Mouse (Mus musculus) retina, postnatal 7 days (tissue): ENCODE results near the gene Rhof.
"Not testable (repeated sequence)": the region's sequence is repeated elsewhere in the genome, so short reads cannot be mapped to it uniquely, and the experiment has no call there.

Source experiments
- DNase-seq: peaks from one replicate; pipeline ENCODE4 v3.0.0-alpha.2; 2012; ENCODE audit warnings: low read depth, low spot score

Gene Rhof

DNA sequence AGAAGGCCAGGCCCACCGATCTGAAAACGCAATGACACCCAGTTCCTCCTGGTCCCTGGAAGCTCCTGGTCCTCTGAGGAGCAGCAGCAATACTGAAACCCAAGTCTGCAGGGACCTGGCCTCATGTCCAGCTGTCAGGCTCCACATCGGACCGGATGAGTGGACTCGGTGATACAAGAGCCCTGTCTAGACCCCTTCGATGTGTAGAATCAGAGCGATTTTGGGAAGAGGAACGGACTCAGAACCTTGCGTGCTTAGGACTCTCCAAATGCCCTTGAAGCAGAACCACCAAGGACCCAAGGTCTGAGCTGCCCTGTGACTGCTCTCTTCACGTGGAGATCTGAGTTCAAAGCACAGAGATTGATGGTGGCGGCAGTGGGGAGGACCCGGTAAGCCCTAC, 64.4 kb downstream of the Rhof start, which contains the start of gene Tmem120b:
TSS of gene Tmem120b (plus strand) at position 301 of the 400 bp plus-strand sequence.
- no peak for DNase-seq

DNA sequence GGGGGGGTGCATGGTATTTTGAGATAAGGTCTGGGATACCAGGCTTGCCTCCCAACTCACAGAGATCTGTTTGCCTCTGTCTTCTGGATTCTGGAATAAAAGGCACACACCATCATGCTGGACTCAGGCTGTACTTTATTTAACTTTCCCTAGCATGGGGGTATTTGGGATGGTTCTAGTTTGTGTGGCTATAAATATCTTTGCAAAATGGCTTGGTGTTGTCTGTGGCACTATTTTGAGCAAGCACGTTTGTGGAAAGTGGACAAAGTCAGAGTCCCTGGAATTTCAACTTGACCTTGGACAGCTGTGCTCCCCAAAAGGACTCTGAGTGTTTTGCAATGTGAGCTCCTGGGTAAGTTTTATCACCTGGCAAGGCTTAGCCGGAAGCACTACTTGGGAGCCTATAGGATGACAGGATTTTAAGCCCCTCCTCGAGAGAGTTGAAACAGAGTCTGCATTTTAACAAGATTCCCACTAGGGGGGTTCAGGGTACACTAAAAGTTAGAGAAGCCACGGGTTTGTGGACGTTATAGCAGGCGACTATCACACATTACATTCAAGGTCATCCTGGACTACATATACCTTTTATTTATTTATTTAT, 65.0 kb downstream of the Rhof start:
- DNase-seq = no peak

DNA sequence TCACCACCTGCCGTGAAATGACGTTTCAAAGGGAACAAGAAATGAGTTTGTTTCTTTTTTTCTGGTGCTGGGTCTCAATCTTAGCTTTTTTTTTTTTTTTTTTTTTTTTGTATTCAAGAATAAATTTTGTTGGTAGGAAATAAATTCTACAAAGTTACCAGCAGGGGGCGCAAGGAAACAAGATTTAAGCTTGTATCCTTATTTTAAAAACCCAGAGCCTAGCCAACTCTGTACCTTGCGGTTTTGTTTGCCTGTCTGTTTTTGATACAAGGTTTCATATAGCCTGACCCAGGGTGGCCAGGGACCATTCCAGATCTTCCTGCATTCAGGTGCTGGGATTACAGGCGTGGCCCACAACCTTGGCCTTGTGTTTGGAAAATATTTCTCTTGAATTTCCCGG, 68.3 kb downstream of the Rhof start:
- DNase-seq = peak; percentile 61

DNA sequence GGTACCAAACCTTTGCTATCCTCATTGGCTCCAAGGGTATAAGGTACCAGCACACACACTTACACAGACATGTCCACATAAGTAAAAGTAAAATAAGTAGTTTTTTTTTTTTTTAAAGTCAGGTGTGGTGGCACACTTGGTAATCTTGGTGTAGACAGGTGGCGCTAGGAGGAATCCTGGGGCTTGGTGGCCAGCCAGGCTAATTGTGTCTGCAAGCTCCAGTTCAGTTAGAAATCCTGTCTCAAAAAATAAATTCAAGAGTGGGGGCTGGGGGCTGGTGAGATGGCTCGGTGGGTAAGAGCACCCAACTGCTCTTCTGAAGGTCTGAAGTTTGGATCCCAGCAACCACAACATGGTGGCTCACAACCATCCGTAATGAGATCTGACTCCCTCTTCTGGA, 69.4 kb downstream of the Rhof start:
- no peak for DNase-seq

DNA sequence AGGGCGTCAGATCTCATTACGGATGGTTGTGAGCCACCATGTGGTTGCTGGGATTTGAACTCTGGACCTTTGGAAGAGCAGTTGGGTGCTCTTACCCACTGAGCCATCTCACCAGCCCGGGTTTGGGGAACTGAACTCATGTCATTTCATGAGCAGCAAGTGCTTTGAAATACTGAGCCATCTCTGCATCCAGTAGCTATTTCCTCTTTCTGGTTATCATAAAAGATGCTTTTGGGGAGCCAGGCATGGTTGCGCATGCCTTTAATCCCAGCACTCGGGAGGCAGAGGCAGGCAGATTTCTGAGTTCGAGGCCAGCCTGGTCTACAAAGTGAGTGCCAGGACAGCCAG, 71.1 kb downstream of the Rhof start:
- DNase-seq = not testable (repeated sequence)

DNA sequence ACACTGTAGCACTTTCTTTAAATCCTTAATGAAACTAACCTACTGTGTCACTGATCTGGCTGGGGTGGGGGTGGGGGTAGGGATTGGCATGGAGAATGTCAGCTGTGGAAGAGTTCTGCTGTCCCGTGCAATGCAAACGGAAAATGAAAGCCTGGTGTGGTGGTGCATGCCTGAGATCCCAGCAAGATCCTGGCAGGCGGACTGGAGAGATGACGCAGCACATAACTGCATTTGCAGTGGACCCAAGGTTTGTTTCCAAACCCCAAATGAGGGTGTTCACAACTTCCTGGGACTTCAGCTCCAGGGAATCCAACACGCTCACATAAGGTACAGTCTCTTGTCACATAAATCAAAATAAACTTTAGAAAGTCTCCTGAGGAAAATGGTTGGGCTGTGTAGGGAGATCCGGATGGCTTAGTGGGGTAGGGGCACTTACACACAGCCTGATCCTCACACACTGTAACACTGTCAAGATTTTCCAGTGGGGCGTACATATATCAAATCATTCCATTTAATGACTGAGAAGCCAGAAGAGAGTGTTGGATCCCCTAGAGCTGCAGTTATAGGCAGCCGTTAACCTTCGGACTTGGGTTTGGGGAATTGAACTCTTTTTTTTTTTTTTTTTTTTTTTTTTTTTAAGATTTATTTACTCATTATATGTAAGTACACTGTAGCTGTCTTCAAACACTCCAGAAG, 71.6 kb downstream of the Rhof start:
- no peak for DNase-seq

DNA sequence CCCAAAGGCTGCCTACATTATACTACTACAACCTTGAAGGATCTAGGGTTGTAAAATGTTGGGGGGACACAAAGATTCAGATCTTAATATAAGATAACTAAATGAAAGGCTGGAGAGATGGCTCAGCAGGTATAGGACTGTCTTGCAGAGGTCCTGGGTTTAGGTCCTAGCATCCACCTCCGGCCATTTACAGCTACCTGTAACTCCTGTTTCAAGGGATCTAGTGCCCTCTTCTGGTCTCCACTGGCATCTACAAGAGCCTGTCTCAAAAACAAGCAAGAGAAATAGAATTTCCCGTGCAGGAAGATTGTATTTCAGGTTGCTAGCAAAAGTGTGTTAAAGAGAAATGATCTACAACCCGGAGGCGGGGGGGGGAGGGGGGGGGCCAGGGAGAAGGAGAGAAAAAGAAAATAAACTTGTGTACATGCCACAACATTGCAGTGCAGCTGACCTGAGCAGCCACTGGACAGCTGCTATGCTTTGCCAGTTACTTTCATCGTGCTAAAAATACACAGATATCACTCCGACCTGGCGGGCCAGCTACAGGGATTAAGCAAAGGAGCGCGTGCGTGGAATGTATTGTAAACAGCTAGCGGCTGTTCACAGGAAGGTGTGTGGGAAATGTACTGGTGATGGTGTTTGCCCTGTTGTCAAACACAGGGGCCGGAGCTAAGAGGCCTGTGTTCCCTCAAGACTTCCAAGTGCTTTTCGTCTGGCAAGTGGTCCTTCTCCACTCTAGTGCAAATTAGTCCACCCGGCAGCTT, 72.6 kb downstream of the Rhof start:
- DNase-seq = no peak

DNA sequence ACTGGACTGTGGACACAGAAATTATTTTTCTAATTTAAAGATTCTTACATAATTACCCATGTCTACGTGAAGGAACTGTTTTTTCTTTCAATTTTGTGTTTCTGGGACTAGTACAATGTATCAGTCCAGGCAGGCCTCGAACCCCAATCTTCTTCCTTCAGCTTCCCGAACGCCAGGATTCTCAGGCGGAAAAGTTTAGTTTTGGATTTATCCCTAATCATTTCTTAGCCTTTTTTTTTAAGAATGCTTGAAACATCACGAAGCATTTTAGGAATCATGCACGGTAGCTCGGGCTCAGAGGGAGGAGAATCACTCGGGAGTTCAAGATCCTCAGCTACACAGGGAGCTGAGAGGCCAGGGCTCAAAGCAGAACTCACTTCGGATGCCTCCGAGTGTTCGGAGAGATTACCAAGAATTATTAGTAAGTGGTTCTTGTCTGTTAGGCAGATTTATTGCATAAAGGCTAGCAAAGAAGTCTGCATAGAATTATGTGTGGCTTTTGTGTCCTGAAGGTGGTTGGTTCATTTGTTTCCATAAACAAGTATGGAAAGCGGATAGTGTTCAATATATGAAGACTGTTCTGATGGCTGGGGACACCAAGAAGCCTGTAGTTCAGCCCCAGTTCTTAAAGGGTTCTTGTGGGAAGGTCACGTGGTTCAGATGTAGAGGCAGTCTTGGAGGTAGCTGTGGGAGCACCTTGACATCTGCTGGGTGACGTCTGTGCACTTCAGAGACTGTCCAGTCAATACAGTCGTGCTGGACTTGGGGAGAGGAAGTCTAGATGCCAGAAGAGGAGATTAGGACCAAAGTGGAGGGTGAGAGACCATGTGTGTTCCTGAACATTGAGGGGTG, 74.0 kb downstream of the Rhof start:
- DNase-seq = no peak

DNA sequence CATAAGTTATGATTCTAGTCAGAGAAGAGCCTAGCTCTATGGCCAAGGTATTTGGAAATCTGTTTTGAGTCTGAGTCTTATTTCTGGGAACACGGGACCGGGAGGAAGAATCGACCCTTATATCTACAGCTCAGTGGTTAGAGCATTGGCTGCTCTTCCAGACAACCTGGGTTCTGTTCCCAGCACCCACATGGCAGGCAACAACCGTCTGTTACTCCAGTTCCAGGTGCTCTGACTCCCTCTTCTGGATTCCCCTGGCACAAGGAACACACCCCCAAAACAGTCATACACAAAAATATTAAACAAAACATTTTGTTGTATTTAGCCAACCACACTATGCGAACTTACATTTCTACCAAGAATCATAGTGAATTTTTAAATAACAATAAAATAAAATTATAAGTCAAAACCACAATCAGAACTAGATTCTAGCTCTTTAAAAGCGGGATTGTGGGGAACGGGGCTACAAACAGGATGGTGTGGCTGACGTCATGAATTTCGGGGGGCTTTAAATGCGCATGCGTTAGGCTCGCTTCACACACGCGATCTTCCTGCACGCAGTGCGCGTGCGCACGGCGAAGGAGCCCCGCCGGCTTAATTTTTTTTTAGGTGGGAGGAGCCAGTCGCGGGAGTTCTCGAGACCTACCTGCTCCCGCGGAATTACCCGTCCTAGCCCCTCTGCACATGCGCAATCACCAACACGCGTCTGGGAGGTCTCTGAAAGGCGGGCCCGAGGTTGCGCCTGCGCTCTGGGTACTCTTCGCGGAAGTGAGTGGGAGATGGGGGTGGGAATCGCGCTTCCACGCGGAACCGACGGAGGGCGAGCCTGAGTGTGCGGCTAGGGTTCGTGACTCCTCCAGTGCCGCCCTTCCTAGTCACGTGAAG, 74.9 kb downstream of the Rhof start:
- DNase-seq = peak; percentile 100
